Mouse (Mus musculus): ENCODE data around the gene Tspan9.

GRCm38 (mm10) chr6:127976695-127977094, 166.7 kb downstream of the Tspan9 start:
- TF ChIP-seq GATA1 (IDR thresholded peaks at IDR 0.05; ENCODE audit: borderline replicate concordance, low read length): no peak
- TF ChIP-seq FLI1 (IDR thresholded peaks at IDR 0.05; ENCODE audit: low read length): no peak
